ENCODE assay signal across 15 mouse cellular contexts in genomic region chr6:97431309-97432004, GRCm38 (mm10).
DNase-seq lines count a peak whose midpoint lies in the region; ATAC-seq and TF ChIP-seq lines count a peak whose summit lies in the region.
"Had no signal": no experiment of that assay in that cellular context is flagged by ENCODE, and none has a peak within 500 bp of the region (broad histone marks: within the 10 kb centered on the region; RNA-seq: fewer than 3 reads in every experiment).

No protein-coding gene starts in this region.

- ATAC-seq in kidney, embryonic 14.5 days (ENCODE audit: low FRiP score, low TSS enrichment) = no peak
- peak; percentile 26; the same call in 1 of the 2 replicates for ATAC-seq in liver, embryonic 13.5 days (ENCODE audit: low read depth)
- ATAC-seq in erythroid progenitor cell, adult 5-6 weeks (replicated peaks; ENCODE audit: low FRiP score, poor library complexity, severe bottlenecking) = no peak
- no peak for ATAC-seq in hindbrain, postnatal 0 days
- ATAC-seq: midbrain, embryonic 16.5 days had no signal

- TF ChIP-seq CTCF in small intestine, adult 2 months (IDR thresholded peaks at IDR 0.05; ENCODE audit: extremely low read depth, insufficient read length, insufficient replicate concordance, low read depth, low read length) = no peak
- TF ChIP-seq CTCF in hindbrain, postnatal 0 days (IDR thresholded peaks at IDR 0.05; ENCODE audit: low read depth) = no peak

- peak; percentile 29 for DNase-seq in kidney, adult 18-20 months
- peak; percentile 30 to 44 for DNase-seq in right cerebral cortex, postnatal 10 days (ENCODE audit: low spot score in 2 of 2)
- DNase-seq in right cerebral cortex, adult 2 months (ENCODE audit: low spot score in 2 of 2) = no peak
- DNase-seq in liver, embryonic 13.5 days = no peak
- no peak for DNase-seq in hindbrain, postnatal 0 days (ENCODE audit: low spot score)
- DNase-seq: adrenal gland, postnatal 10 days; cerebellum, adult 11-12 months; layer of hippocampus, postnatal 36 days; thymus, postnatal 36 days had no signal

- 79% methylated on average over 10 of the region's 10 CpGs for WGBS in kidney, embryonic 14.5 days
- 48% methylated on average over 10 of the region's 10 CpGs for WGBS in liver, embryonic 13.5 days (ENCODE audit: insufficient replicate concordance)
- WGBS in small intestine, adult 2 months = 79% methylated on average over 10 of the region's 10 CpGs
- WGBS in hindbrain, postnatal 0 days = 84% methylated on average over 10 of the region's 10 CpGs

- no peaks in the 10 kb centered on the region for H3K27me3 ChIP-seq in kidney, embryonic 14.5 days (ENCODE audit: control insufficient read depth, insufficient read depth, low read length)
- H3K27me3 ChIP-seq in liver, embryonic 13.5 days = no peaks in the 10 kb centered on the region
- H3K27me3 ChIP-seq in small intestine, adult 2 months (ENCODE audit: control insufficient read depth, insufficient read depth, low read length) = no peaks in the 10 kb centered on the region
- H3K27me3 ChIP-seq in hindbrain, postnatal 0 days (ENCODE audit: insufficient read depth, low read length) = no peaks in the 10 kb centered on the region
- H3K27me3 ChIP-seq: heart, embryonic 15.5 days; limb, embryonic 15.5 days had no signal

- no peak for TF ChIP-seq POLR2A in small intestine, adult 2 months (IDR thresholded peaks at IDR 0.05; ENCODE audit: low read depth, low read length)

- no peaks in the 10 kb centered on the region for H3K36me3 ChIP-seq in kidney, embryonic 14.5 days (ENCODE audit: control insufficient read depth, insufficient read depth, low read length)
- H3K36me3 ChIP-seq in liver, embryonic 13.5 days = no peaks in the 10 kb centered on the region
- H3K36me3 ChIP-seq in small intestine, adult 2 months (ENCODE audit: control insufficient read depth, insufficient read depth, low read length) = no peaks in the 10 kb centered on the region
- H3K36me3 ChIP-seq in hindbrain, postnatal 0 days (ENCODE audit: insufficient read depth, low read length) = no peaks in the 10 kb centered on the region
- H3K36me3 ChIP-seq: heart, embryonic 15.5 days; limb, embryonic 15.5 days had no signal

- H3K4me3 ChIP-seq in kidney, embryonic 14.5 days (ENCODE audit: low read length) = no peak overlapping the region
- no peak overlapping the region for H3K4me3 ChIP-seq in liver, embryonic 13.5 days (replicated peaks)
- H3K4me3 ChIP-seq in small intestine, adult 2 months (ENCODE audit: low read depth, low read length) = peak overlapping the region; percentile 20; the same call in 1 of the 2 replicates
- no peak overlapping the region for H3K4me3 ChIP-seq in hindbrain, postnatal 0 days (ENCODE audit: low read length)
- H3K4me3 ChIP-seq: heart, embryonic 15.5 days; limb, embryonic 15.5 days had no signal

- H3K9ac ChIP-seq in kidney, embryonic 14.5 days (ENCODE audit: low read depth, low read length) = no peak overlapping the region
- no peak overlapping the region for H3K9ac ChIP-seq in liver, embryonic 13.5 days
- no peak overlapping the region for H3K9ac ChIP-seq in hindbrain, postnatal 0 days (replicated peaks; ENCODE audit: low read length)
- H3K9ac ChIP-seq: heart, embryonic 15.5 days; limb, embryonic 15.5 days had no signal

- H3K4me2 ChIP-seq in kidney, embryonic 14.5 days (replicated peaks; ENCODE audit: low read depth, low read length) = no peak overlapping the region
- no peak overlapping the region for H3K4me2 ChIP-seq in liver, embryonic 13.5 days
- no peak overlapping the region for H3K4me2 ChIP-seq in hindbrain, postnatal 0 days (ENCODE audit: low read depth, low read length)
- H3K4me2 ChIP-seq: heart, embryonic 15.5 days; limb, embryonic 15.5 days had no signal

- no peak overlapping the region for H3K27ac ChIP-seq in kidney, embryonic 14.5 days (ENCODE audit: low read depth, low read length)
- H3K27ac ChIP-seq in liver, embryonic 13.5 days = no peak overlapping the region
- no peak overlapping the region for H3K27ac ChIP-seq in small intestine, adult 2 months (ENCODE audit: insufficient read depth, low read depth, low read length)
- no peak overlapping the region for H3K27ac ChIP-seq in hindbrain, postnatal 0 days
- H3K27ac ChIP-seq: heart, embryonic 15.5 days; limb, embryonic 15.5 days had no signal

- no peaks in the 10 kb centered on the region for H3K4me1 ChIP-seq in kidney, embryonic 14.5 days (ENCODE audit: control insufficient read depth, insufficient read depth, low read length)
- H3K4me1 ChIP-seq in liver, embryonic 13.5 days (replicated peaks) = peaks cover 14% of the 10 kb centered on the region
- H3K4me1 ChIP-seq in small intestine, adult 2 months (ENCODE audit: control insufficient read depth, insufficient read depth, insufficient read length, low read length) = peaks cover 10% of the 10 kb centered on the region; the same call in 1 of the 2 replicates
- no peaks in the 10 kb centered on the region for H3K4me1 ChIP-seq in hindbrain, postnatal 0 days (ENCODE audit: insufficient read depth, low read length)
- H3K4me1 ChIP-seq: limb, embryonic 15.5 days had no signal

- H3K9me3 ChIP-seq in kidney, embryonic 14.5 days (ENCODE audit: control insufficient read depth, low read length) = no peaks in the 10 kb centered on the region
- no peaks in the 10 kb centered on the region for H3K9me3 ChIP-seq in liver, embryonic 13.5 days (replicated peaks)
- H3K9me3 ChIP-seq in hindbrain, postnatal 0 days (ENCODE audit: low read length) = no peaks in the 10 kb centered on the region
- H3K9me3 ChIP-seq: heart, embryonic 15.5 days; limb, embryonic 15.5 days had no signal

Comparison
In these comparisons a context has a peak if more than half of its experiments do, and no peak if none do; other contexts are left out.
1. DNase-seq: peak in kidney, adult 18-20 months (single experiment) and right cerebral cortex, postnatal 10 days (2 of 2); none in right cerebral cortex, adult 2 months (0 of 2), liver, embryonic 13.5 days (single experiment) and hindbrain, postnatal 0 days (single experiment).